8 mouse cellular contexts compared by ENCODE assay signal in the genomic region with DNA sequence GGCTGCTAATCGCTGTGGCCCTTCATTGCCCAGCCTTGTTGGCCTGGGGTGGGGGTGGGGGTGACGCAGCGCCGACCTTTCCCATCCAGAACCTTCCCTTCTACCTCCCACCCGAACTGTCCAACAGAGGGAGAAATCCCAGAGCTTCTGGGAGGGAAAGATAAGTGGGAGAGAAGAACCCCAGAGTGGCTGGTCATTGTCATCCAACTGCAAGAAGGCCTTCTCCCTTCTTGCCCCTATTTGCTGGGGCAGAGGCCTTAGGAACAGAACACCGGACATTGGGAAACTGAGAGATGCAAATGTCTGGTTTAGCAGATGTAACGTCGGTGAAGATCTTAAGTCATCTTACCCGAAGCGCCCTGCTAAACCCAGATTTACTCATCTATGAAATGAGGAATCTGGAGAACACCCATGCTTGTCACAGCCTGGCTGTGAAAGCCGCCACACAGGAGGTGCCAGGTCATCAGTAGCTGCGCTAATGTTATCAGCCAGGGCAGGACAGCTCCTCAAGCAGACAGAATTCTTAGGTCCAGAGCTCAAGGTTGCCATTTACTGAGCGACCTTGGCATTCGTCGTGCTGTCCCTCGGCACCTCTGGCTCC. TPM values are rescaled to one million over a fixed set of nuclear protein-coding genes. Genes with fewer than 3 reads are reported as not detected.
DNase-seq lines count a peak whose midpoint lies in the region; ATAC-seq lines count a peak whose summit lies in the region.
"Had no signal": no experiment of that assay in that cellular context is flagged by ENCODE, and none has a peak within 500 bp of the region (broad histone marks: within the 10 kb centered on the region; RNA-seq: fewer than 3 reads in every experiment).

No protein-coding gene starts in this region.

- peak overlapping the region; percentile 95 for H3K4me3 ChIP-seq in megakaryocyte, embryonic 14.5 days (replicated peaks)
- H3K4me3 ChIP-seq in forebrain, embryonic 14.5 days (ENCODE audit: low read depth, low read length), result peak overlapping the region; percentile 50
- peak overlapping the region; percentile 54 for H3K4me3 ChIP-seq in liver, embryonic 13.5 days (replicated peaks)

- H3K4me1 ChIP-seq in megakaryocyte, embryonic 14.5 days, result peaks cover 99% of the 10 kb centered on the region
- H3K4me1 ChIP-seq in forebrain, embryonic 14.5 days (ENCODE audit: control insufficient read depth, insufficient read depth, low read length), result peaks cover 9% of the 10 kb centered on the region
- H3K4me1 ChIP-seq in liver, embryonic 13.5 days (replicated peaks), result peaks cover 11% of the 10 kb centered on the region

- peak overlapping the region; percentile 99 for H3K4me2 ChIP-seq in forebrain, embryonic 14.5 days (ENCODE audit: low read length)
- H3K4me2 ChIP-seq in liver, embryonic 13.5 days, result peak overlapping the region; percentile 69

- peaks cover 17% of the 10 kb centered on the region for H3K36me3 ChIP-seq in megakaryocyte, embryonic 14.5 days (replicated peaks; ENCODE audit: low read length)
- no peaks in the 10 kb centered on the region for H3K36me3 ChIP-seq in forebrain, embryonic 14.5 days (ENCODE audit: control insufficient read depth, insufficient read depth, low read length)
- H3K36me3 ChIP-seq in liver, embryonic 13.5 days, result no peaks in the 10 kb centered on the region

- 35% methylated on average over 16 of the region's 16 CpGs for WGBS in forebrain, embryonic 14.5 days
- 24% methylated on average over 16 of the region's 16 CpGs for WGBS in liver, embryonic 13.5 days (ENCODE audit: insufficient replicate concordance)

- no peak overlapping the region; the same call in 1 of the 2 replicates for H3K9ac ChIP-seq in forebrain, embryonic 14.5 days (ENCODE audit: low read length)
- H3K9ac ChIP-seq in liver, embryonic 13.5 days, result no peak overlapping the region

- ATAC-seq in megakaryocyte, adult 5-6 weeks (ENCODE audit: poor library complexity, severe bottlenecking), result no peak
- no peak for ATAC-seq in forebrain, embryonic 14.5 days
- ATAC-seq in liver, embryonic 13.5 days (ENCODE audit: low read depth), result no peak

- no peaks in the 10 kb centered on the region for H3K9me3 ChIP-seq in megakaryocyte, embryonic 14.5 days
- H3K9me3 ChIP-seq in forebrain, embryonic 14.5 days (replicated peaks; ENCODE audit: control insufficient read depth, low read length), result no peaks in the 10 kb centered on the region
- H3K9me3 ChIP-seq in liver, embryonic 13.5 days (replicated peaks), result no peaks in the 10 kb centered on the region

- peaks cover 68% of the 10 kb centered on the region for H3K27me3 ChIP-seq in megakaryocyte, embryonic 14.5 days (replicated peaks)
- 0 out of 2 replicates have a peak, but pooled peaks cover 12% of the 10 kb centered on the region for H3K27me3 ChIP-seq in forebrain, embryonic 14.5 days (replicated peaks; ENCODE audit: control insufficient read depth, insufficient read depth, low read length)
- peaks cover 99% of the 10 kb centered on the region for H3K27me3 ChIP-seq in liver, embryonic 13.5 days

- intact Hi-C loops in gastrocnemius, postnatal 36 days (cut with DNase I), result loop anchor here (1.0 kb wide), 1 partner anchor 19 kb away; no protein-coding TSS in a partner anchor

- no peak overlapping the region for H3K27ac ChIP-seq in forebrain, embryonic 14.5 days (ENCODE audit: low read depth, low read length)
- no peak overlapping the region for H3K27ac ChIP-seq in liver, embryonic 13.5 days
- H3K27ac ChIP-seq: macrophage had no signal

- DNase-seq in forebrain, embryonic 14.5 days (ENCODE audit: low spot score), result no peak
- no peak for DNase-seq in liver, embryonic 13.5 days
- DNase-seq in retina, postnatal 1 day, result no peak
- no peak for DNase-seq in adrenal gland, postnatal 10 days
- DNase-seq in gastrocnemius, postnatal 36 days, result no peak

RNA-seq across cellular contexts. Expression of a gene that starts 0.5 kb away (rescaled TPM):
- polyA plus RNA-seq in megakaryocyte, embryonic 14.5 days (2012; ENCODE audit: insufficient read depth, low replicate concordance), result 51.0 and 108 TPM in 2 replicates
- total RNA-seq in megakaryocyte, adult 5-6 weeks (2015), result 0.22 TPM in 1 of 2 replicates, not detected in the other
- total RNA-seq in megakaryocyte, adult 5-6 weeks (2017), result 0.51 TPM in 1 of 2 replicates, not detected in the other
- polyA plus RNA-seq in forebrain, embryonic 14.5 days (2014; fragmentation: Nextera tagmentation; extraction: Ambion mirVana), result 2.2 and 2.5 TPM in 2 replicates
- 0.86 and 1.1 TPM in 2 replicates for polyA plus RNA-seq in liver, embryonic 13.5 days (2015; fragmentation: Nextera tagmentation; extraction: Ambion mirVana)
- total RNA-seq in adrenal gland, postnatal 10 days (2021), result 1 to 10 TPM; 7.0 to 7.9 TPM
- 1 to 10 TPM; 5.2 to 5.7 TPM for total RNA-seq in gastrocnemius, postnatal 36 days (2021)
- polyA plus RNA-seq: macrophage had no signal

Comparison
In these comparisons a context has a peak if more than half of its experiments do, and no peak if none do; other contexts are left out.
1. RNA of a gene that starts 0.5 kb away (total RNA-seq): 7.0 to 7.9 TPM in adrenal gland, postnatal 10 days and 5.2 to 5.7 TPM in gastrocnemius, postnatal 36 days; 0.22 to 0.51 TPM in megakaryocyte, adult 5-6 weeks; every median in the first group is over 4 times any median in the second.
2. Peak in every context shown above with its lines, with median percentiles within 50 percentile points of each other: H3K4me3 ChIP-seq.